Mouse (Mus musculus) embryonic facial prominence, embryonic 11.5 days (tissue): Measurements from ENCODE around the gene Gm9821. TPM values are rescaled to one million over a fixed set of nuclear protein-coding genes. Genes with fewer than 3 reads are reported as not detected.

Experiments used
- ATAC-seq: fragments of 200-750 bp; cut with Nextera tagmentation; replicated peaks from 2 replicates; pipeline ENCODE4 v1.8.0; 2017; ENCODE audit warnings: low read depth; ENCODE audit not compliant: insufficient number of reproducible peaks, low FRiP score, low TSS enrichment
- DNase-seq: peaks from one replicate; pipeline ENCODE4 v3.0.0-alpha.2; 2015; ENCODE audit warnings: low spot score
- H3K27ac ChIP-seq: fragments of 300-500 bp; sonication (generic); replicated peaks from 2 replicates; pipeline ENCODE4 v1.5.1; 2014; ENCODE audit warnings: mild to moderate bottlenecking, low read depth, low read length, control low read depth
- H3K27me3 ChIP-seq: fragments of 300-500 bp; sonication (generic); 2 replicates; pipeline ENCODE4 v1.6.1; 2014; ENCODE audit warnings: mild to moderate bottlenecking, low read length, moderate library complexity, mixed read lengths; ENCODE audit not compliant: control insufficient read depth, insufficient read depth
- H3K36me3 ChIP-seq: fragments of 300-500 bp; sonication (generic); replicated peaks from 2 replicates; pipeline ENCODE4 v1.6.1; 2014; ENCODE audit warnings: low read depth, mild to moderate bottlenecking, low read length, moderate library complexity, mixed read lengths; ENCODE audit not compliant: control insufficient read depth, insufficient read depth
- H3K4me1 ChIP-seq: fragments of 300-500 bp; sonication (generic); 2 replicates; pipeline ENCODE4 v1.6.1; 2014; ENCODE audit warnings: low read length, mixed read lengths; ENCODE audit not compliant: control insufficient read depth, insufficient read depth
- H3K4me2 ChIP-seq: fragments of 300-500 bp; sonication (generic); 2 replicates; pipeline ENCODE4 v1.6.1; 2014; ENCODE audit warnings: low read depth, mild to moderate bottlenecking, control low read depth, low read length, moderate library complexity
- H3K4me3 ChIP-seq: fragments of 300-500 bp; sonication (generic); 2 replicates; pipeline ENCODE4 v1.5.1; 2014; ENCODE audit warnings: low read depth, low read length, control low read depth
- H3K9ac ChIP-seq: fragments of 300-500 bp; sonication (generic); replicated peaks from 2 replicates; pipeline ENCODE4 v1.6.1; 2014; ENCODE audit warnings: mild to moderate bottlenecking, control low read depth, low read length
- H3K9me3 ChIP-seq: fragments of 300-500 bp; sonication (generic); replicated peaks from 2 replicates; pipeline ENCODE4 v1.6.1; 2016; ENCODE audit warnings: mild to moderate bottlenecking, low read length, inconsistent platforms, mixed read lengths; ENCODE audit not compliant: control insufficient read depth
- WGBS: fragments of 180-500 bp; shearing (Covaris S2); extraction: QIAGEN DNeasy Blood & Tissue Kit; methylation state at CpG from one replicate; pipeline ENCODE4 v1.1.7; 2014; 5-methylcytosine and 5-hydroxymethylcytosine counted together
- polyA plus RNA-seq: library from polyadenylated mRNA; unstranded; fragments of >200 nt; fragmentation: Nextera tagmentation; extraction: Ambion mirVana; gene quantifications from 2 replicates; pipeline ENCODE4 v1.2.1, GENCODE M21; 2014

Gm9821 gene
- polyA plus RNA-seq, 1 experiment from 2014 or later, result not detected

GRCm38 (mm10) chr2:91922586-91923414, 22.7 kb upstream of the Gm9821 start:
- WGBS, result 2% methylated on average over 37 of the region's 37 CpGs
- H3K27ac ChIP-seq, result no peak overlapping the region
- no peak for DNase-seq
- H3K36me3 ChIP-seq, result 0 out of 2 replicates have a peak, but pooled peaks cover under 1% of the 10 kb centered on the region
- ATAC-seq, result peak; percentile 3; the same call in 1 of the 2 replicates
- H3K9me3 ChIP-seq, result no peaks in the 10 kb centered on the region
- H3K9ac ChIP-seq, result no peak overlapping the region
- peak overlapping the region; percentile 92 for H3K4me2 ChIP-seq
- peaks cover 7% of the 10 kb centered on the region; the same call in 1 of the 2 replicates for H3K4me1 ChIP-seq
- peak overlapping the region; percentile 55 for H3K4me3 ChIP-seq
- peaks cover 29% of the 10 kb centered on the region for H3K27me3 ChIP-seq

GRCm38 (mm10) chr2:91923415-91924337, 21.8 kb upstream of the Gm9821 start:
- Histone ChIP-seq H3K4me1 (peaks cover 7% of the 10 kb centered on the region; the same call in 1 of the 2 replicates), H3K4me3 (peak overlapping the region; percentile 55), H3K9me3 (no peaks in the 10 kb centered on the region), H3K4me2 (peak overlapping the region; percentile 44), H3K9ac (no peak overlapping the region), H3K27me3 (peaks cover 29% of the 10 kb centered on the region), H3K36me3 (no peaks in the 10 kb centered on the region), H3K27ac (no peak overlapping the region)
- 5% methylated on average over 54 of the region's 54 CpGs for WGBS
- no peak for ATAC-seq
- peak; percentile 86 for DNase-seq

DNA sequence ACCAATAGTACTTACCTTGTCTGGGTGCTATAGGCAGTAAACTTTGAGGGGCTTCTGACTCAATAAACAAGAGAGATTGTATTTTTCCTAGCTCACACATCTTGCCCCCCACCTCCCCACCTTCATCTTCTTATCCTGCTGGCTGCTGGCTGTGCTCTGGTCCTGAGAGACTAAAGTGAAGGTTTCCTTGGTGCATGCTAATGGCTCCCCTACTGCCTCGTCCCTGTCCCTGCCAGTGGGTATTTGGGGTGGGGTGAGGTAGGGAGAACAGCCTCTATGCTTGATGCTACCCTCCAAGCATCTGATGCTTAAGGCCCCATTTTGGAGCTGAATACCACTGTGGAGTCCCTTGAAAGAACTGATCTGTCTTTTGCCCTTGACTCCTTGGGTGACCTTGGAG, 20.8 kb upstream of the Gm9821 start:
- DNase-seq, result no peak

GRCm38 (mm10) chr2:91925442-91925841, 20.1 kb upstream of the Gm9821 start:
- peaks cover 29% of the 10 kb centered on the region for H3K27me3 ChIP-seq
- 84% methylated on average over 15 of the region's 15 CpGs for WGBS
- H3K4me1 ChIP-seq, result peaks cover 7% of the 10 kb centered on the region; the same call in 1 of the 2 replicates
- no peaks in the 10 kb centered on the region for H3K9me3 ChIP-seq
- DNase-seq, result no peak
- no peak overlapping the region for H3K9ac ChIP-seq
- ATAC-seq, result no peak
- no peak overlapping the region for H3K4me3 ChIP-seq
- no peak overlapping the region for H3K27ac ChIP-seq
- no peaks in the 10 kb centered on the region for H3K36me3 ChIP-seq
- no peak overlapping the region for H3K4me2 ChIP-seq

More for the DNA sequence above, 20.8 kb upstream of the Gm9821 start:
- ATAC-seq, result no peak
- no peaks in the 10 kb centered on the region for H3K9me3 ChIP-seq
- H3K27me3 ChIP-seq, result peaks cover 29% of the 10 kb centered on the region
- no peak overlapping the region for H3K4me2 ChIP-seq
- H3K27ac ChIP-seq, result no peak overlapping the region
- peaks cover 7% of the 10 kb centered on the region; the same call in 1 of the 2 replicates for H3K4me1 ChIP-seq
- 71% methylated on average over 1 of the region's 1 CpGs for WGBS
- no peaks in the 10 kb centered on the region for H3K36me3 ChIP-seq
- H3K4me3 ChIP-seq, result no peak overlapping the region
- H3K9ac ChIP-seq, result no peak overlapping the region

DNA sequence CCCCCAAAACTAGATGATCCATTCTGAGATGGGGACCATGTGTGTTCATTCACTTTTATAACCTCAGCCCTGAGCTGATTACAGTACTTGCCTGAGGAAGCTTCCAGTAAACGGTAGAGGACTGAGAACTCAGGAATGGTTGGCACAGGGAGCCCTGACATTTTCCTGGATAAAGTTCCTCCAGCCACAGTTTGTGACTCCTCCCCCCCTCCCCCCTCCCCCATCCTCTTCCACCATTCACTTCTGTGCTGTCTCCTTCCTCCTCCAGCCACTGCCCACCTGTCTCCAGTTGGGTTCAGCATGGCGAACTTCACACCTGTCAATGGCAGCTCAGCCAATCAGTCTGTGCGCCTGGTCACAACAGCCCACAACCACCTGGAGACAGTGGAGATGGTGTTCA, 18.6 kb upstream of the Gm9821 start, which contains the start of gene Chrm4:
Chrm4 (plus strand) TSS at position 301 of the 400 bp plus-strand sequence.
- Histone ChIP-seq H3K27me3 (peaks cover 19% of the 10 kb centered on the region), H3K9ac (no peak within 1 kb of the TSS), H3K4me1 (peaks cover 7% of the 10 kb centered on the region), H3K27ac (no peak within 1 kb of the TSS), H3K4me2 (no peak within 1 kb of the TSS), H3K9me3 (no peaks in the 10 kb centered on the region), H3K36me3 (no peaks in the 10 kb centered on the region), H3K4me3 (no peak within 1 kb of the TSS)
- WGBS, result 84% methylated on average over 3 of the region's 3 CpGs
- DNase-seq (no peak), ATAC-seq (no peak)

DNA sequence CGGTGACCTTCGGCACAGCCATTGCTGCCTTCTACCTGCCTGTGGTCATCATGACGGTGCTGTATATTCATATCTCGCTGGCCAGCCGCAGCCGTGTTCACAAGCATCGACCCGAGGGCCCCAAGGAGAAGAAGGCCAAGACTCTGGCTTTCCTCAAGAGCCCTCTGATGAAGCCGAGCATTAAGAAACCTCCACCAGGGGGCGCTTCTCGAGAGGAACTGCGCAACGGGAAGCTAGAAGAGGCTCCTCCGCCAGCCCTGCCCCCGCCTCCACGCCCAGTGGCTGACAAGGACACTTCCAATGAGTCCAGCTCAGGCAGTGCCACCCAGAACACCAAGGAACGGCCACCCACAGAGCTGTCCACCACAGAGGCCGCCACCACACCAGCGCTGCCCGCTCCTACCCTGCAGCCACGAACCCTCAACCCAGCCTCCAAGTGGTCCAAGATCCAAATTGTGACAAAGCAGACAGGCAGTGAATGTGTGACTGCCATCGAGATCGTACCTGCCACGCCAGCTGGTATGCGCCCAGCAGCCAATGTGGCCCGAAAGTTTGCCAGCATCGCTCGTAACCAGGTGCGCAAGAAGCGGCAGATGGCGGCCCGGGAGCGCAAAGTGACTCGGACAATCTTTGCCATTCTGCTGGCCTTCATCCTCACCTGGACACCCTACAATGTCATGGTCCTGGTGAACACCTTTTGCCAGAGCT, 17.5 kb upstream of the Gm9821 start:
- H3K4me2 ChIP-seq, result no peak overlapping the region
- DNase-seq (peak; percentile 89), ATAC-seq (no peak)
- 44% methylated on average over 34 of the region's 34 CpGs for WGBS
- no peaks in the 10 kb centered on the region for H3K36me3 ChIP-seq
- peaks cover 9% of the 10 kb centered on the region for H3K27me3 ChIP-seq
- no peaks in the 10 kb centered on the region for H3K9me3 ChIP-seq
- H3K9ac ChIP-seq, result no peak overlapping the region
- H3K4me1 ChIP-seq, result peaks cover 8% of the 10 kb centered on the region
- H3K4me3 ChIP-seq, result no peak overlapping the region
- no peak overlapping the region for H3K27ac ChIP-seq

DNA sequence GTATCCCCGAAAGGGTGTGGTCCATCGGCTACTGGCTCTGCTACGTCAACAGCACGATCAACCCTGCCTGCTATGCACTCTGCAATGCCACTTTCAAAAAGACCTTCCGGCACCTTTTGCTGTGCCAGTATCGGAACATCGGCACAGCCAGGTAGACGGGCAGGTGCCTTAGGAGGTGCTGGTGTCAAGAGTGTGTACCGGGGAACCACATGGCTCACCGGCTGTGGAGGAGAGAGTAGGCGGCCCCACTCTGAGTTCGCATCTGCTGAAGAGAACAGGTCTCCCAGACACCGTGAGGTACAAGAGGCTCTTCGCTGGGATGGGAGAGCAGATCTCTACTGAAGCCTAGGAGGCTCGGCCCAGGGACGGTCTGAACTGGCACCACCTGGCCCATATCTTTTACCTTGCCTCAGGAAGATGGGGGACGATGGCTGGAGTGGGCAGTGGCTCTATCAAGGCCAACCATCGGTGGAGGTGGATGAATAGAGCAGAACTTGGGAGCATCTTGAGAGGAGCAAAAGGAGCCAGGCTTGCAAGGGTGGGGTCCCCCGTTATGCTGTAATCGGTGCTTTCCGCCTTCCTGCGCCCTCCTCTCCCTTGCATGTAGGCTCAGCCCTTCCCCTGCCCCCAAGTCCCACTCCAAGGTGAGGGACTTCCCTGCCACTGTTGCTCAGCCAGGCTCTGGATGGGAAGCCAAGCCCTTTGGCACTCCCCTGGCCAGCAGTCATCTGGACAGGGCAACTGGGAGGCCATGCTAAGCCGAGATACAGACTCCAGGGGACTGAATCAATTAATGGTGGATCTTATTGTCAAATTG, 16.8 kb upstream of the Gm9821 start:
- H3K4me2 ChIP-seq, result no peak overlapping the region
- no peak for ATAC-seq
- 71% methylated on average over 23 of the region's 23 CpGs for WGBS
- H3K4me3 ChIP-seq, result no peak overlapping the region
- H3K4me1 ChIP-seq, result peaks cover 10% of the 10 kb centered on the region
- peak; percentile 5 for DNase-seq
- no peaks in the 10 kb centered on the region for H3K9me3 ChIP-seq
- no peaks in the 10 kb centered on the region for H3K36me3 ChIP-seq
- no peak overlapping the region for H3K27ac ChIP-seq
- no peak overlapping the region for H3K9ac ChIP-seq
- H3K27me3 ChIP-seq, result peaks cover 1% of the 10 kb centered on the region
